Mouse (Mus musculus) bone marrow macrophage, adult 2 months (primary cell): ENCODE data around the gene Adrb1.

ENCODE experiments used
- CTCF ChIP-seq: IDR thresholded peaks from 2 replicates; pipeline ENCODE4 v1.5.1; 2012; ENCODE audit warnings: low read depth, mild to moderate bottlenecking, low read length, moderate library complexity
- POLR2A ChIP-seq: IDR thresholded peaks from 2 replicates; pipeline ENCODE4 v1.6.1; 2012; ENCODE audit warnings: mild to moderate bottlenecking, low read depth, low read length, borderline replicate concordance

DNA sequence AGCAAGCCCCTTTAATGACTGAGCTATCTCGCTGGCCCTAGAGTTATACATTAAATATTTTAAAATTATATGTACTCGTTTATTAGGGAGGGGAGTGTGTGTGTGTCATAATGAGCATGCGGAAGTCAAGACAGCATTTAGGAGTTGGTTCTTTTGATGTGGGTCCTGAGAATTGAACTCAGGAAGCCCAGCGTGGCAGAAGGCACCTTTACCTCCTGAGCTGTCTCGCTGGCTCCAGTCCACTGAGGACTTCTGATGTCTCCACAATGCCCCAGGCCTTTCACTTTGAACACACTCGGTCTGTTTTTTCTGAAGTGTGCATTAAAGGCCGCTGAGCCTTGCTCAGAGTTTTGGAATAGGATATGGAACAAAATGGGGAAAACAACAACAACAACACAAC lies 39.7 kb upstream of the Adrb1 start:
- TF ChIP-seq CTCF (no peak), POLR2A (no peak)
